Mouse (Mus musculus) adrenal gland, postnatal 36 days (tissue): ENCODE results near the gene Myo1a. TPM values are rescaled to one million over a fixed set of nuclear protein-coding genes. Genes with fewer than 3 reads are reported as not detected.
"Not testable (repeated sequence)": the region's sequence is repeated elsewhere in the genome, so short reads cannot be mapped to it uniquely, and the experiment has no call there.

Experiments
- DNase-seq, 2 experiments: peaks; one replicate each; pipeline ENCODE4 v3.0.0; 2021; ENCODE audit warnings: mixed read lengths in 1 of 2
- long read RNA-seq, 2 experiments: library from polyadenylated mRNA; stranded (forward); transcript quantifications; one replicate each; pipeline ENCODE4 v2.0.0; 2021; ENCODE audit warnings: borderline sequencing depth in 2 of 2
- total RNA-seq, 2 experiments: library from RNA; stranded (reverse); gene quantifications; 2 replicates each; pipeline ENCODE4 v1.2.3; 2021

Myo1a gene
- 10 to 100 TPM in 1 of 2 experiments, under 1 TPM in 1; 0.95 to 13.8 TPM for total RNA-seq
- long read RNA-seq, experiment 1 = 0 reads
- long read RNA-seq, experiment 2, partial matches to known transcripts = 3 of 3 reads
- long read RNA-seq, experiment 2, other reads (novel, unspliced or antisense) = 0 of 3 reads

DNA sequence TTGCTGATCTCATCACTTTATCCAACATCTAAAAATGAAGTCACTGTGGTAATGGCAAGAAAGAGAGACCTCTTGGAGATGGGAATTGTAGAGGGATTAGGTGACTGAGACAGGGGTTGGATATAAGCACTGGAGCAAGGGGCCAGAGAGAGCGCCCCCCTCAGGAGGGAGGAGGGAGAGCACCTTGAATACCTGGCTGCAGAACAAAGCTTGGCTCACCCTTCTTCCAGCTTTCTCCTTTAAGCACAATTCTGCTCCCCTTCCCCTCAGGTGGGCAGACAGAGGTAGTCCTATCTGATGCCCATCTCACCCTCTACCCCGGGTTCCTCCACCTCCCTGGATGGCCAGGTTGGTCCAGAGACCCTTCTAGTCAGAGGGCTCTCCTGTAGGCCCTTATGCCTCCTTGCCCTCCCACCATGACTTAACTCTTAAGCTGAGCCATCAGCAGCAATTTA lies at the start of gene Myo1a:
Gene Myo1a (plus strand): TSS at position 405 of the 455 bp plus-strand sequence.
- no peak for DNase-seq

DNA sequence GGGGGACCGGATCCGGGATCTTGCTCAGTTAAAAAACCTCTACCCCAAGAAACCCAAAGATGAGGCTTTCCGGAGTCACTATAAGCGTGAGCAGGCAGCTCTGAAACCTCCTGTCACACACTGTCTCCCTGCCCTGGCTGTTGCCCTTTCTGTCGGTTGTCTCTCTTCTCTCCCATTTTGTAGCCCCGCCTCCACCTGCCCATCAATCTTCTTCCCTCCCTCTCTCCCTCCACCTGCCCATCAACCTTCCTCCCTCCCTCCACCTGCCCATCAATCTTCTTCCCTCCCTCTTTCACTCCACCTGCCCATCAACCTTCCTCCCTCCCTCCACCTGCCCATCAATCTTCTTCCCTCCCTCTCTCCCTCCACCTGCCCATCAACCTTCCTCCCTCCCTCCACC lies 47.4 kb upstream of the Myo1a start:
- DNase-seq = not testable (repeated sequence)

DNA sequence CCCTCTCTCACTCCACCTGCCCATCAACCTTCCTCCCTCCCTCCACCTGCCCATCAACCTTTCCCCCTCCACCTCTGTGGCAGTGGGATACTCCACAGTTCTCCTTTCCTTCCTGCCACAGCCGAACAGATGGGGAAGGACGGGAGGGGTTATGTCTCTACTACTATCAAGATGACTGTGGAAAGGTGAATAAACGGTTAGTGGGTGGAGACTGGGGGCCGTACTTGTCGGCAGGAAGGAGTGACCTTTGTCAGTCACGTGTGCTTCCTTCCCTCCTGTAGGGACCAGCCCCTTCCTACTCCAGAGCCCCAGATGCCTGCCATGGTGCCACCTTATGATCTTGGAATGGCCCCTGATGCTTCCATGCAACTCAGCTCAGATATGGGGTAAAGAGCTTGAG lies 46.9 kb upstream of the Myo1a start:
- no peak for DNase-seq

DNA sequence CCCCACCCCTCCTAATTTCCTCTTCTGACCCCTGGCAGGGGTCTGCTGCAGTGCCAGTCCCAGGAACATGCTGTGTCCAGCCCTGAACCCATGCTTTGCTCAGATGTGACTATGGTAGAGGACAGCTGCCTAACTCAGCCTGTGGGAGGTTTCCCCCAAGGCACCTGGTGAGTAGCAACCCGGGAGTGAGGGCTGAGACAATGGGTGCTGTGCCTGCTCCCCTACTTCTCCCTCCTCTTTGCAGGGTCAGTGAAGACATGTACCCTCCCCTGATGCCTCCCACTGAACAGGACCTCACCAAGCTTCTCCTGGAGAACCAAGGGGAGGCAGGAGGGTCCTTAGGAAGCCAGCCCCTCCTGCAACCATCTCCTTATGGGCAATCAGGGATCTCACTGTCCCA lies 45.4 kb upstream of the Myo1a start:
- no peak for DNase-seq

DNA sequence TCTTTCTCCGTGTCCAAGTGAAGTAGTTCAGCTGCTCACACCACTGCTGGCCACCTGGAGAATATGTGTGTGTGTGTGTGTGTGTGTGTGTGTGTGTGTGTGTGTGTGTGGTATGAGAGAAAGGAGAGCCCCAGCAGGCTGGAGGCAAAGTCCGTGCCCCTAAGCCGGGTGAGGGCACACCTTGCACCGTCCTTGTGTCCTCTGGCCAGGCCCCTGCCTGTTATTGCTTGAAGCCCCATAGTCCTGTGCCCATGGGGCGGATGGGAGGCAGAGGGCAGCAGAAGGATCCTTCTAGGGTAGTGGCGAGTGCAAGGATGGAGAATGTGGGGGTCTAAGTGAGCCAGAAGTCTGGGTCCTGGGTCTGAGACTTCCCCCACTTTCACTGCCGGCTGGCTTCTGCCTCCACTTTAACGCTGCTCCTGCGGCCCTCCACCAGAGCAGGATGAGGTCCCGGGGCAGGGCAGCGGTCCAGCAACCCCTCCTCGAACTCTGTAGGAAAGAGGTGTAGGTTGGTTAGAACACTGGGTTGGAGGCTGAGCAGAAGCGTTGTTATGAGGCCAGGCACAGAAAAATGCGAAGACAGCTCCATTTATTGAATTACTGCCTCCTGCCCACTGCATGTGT lies 43.6 kb upstream of the Myo1a start:
- DNase-seq = peak in 1 of 2 experiments; percentile 55

DNA sequence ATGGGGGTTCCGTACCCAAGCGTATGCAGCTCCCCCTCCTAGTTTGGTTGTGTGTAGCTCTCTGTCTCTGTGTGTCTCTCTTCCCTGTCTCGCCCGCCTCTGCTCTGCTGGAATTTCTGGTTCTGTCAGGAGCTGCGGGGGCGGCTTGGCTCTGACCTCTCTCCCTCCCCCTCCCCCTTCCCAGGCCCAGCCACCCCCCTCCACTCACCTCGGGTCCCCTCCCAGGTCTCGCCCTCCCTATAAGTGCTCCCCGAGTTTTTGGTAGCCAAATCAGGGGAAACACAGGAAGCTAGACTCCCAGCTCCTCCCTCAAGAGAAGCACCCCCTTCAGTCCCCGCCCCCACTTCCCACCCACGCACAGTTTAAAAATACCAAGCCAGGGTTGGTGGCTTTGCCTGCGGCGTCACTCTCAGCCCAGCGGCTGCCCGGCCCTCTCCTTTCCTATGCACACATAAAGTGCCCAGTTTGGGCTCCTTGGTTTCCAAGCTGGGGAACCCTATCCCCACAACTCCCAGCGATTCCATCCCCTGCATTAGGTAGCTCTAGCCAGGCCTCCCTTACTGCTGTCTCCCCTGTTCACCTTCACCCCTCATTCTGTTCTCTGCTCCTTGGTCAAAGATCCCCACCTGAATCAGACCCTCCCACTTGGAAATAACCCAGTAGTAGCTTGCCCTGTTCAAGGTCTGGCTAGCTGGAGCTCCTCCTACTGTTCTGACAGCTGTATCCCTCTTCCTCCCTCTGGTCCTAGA lies 42.9 kb upstream of the Myo1a start:
- DNase-seq = peak; percentile 82 to 87

DNA sequence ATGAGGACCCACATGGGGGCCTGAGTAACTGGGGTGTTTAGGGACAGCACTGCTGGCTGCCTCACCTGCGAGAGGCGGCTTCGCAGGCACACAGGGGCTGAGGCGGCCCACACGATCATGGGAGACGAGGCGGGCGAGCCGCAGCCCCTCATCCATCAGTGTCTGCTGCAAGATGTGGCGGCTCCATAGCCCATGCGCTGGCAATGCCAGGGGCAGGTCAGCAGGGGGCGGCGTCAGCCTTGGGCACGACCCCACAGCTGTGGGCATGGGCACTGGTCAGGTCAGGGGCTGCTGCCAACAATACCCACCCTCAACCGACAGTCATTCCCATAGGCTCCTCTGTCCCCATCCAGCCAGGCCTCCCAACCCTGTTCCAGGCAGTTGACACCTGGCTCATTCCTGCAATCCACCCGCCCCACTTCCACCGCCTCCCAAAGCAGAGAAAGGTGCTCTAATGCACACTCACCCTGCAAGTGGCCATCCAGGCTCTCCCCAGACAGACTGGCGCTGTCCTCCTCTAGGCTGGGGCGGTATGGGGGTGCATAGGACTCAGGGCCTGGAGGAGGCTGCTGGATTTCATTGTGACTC lies 42.2 kb upstream of the Myo1a start:
- peak; percentile 55 to 64 for DNase-seq

DNA sequence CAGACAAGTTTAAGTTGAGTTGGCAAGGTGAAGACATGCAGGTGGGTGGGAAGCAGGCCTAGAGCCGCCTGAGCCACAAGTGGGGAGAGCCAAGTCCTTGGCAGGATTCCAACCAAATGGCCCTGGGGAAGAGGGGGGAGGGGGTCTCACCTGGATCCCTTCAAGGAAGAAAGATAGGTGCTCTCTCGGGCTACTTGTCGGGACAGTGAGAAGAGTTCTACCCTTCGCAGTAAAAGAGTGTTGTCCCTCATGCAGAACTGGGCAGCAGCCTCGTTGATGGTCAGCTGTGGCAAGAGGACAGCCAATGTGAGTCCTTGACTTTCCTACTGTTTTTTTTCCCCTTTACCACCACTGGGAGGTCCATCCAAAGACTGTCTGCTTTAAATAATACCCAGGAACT lies 41.4 kb upstream of the Myo1a start:
- no peak for DNase-seq

DNA sequence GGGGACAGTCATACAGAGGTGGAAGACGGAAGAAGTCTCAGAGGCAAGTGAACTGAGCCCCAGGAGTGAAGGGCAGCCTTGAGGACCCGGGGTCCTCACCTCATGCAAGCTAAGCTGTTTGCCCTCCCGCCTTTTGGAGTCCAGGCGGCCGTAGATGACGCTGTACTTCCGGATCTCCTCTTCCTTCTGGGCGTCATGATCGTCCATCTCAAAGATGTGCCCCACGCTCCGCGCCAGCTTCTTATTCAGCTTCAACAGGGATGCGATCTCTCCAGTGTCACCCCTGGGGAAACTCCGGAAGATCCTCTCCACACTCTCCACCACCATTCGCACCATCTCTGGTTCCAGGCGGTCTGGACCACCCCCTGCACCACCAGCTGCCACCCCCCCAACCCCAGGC lies 40.8 kb upstream of the Myo1a start:
- DNase-seq = no peak

DNA sequence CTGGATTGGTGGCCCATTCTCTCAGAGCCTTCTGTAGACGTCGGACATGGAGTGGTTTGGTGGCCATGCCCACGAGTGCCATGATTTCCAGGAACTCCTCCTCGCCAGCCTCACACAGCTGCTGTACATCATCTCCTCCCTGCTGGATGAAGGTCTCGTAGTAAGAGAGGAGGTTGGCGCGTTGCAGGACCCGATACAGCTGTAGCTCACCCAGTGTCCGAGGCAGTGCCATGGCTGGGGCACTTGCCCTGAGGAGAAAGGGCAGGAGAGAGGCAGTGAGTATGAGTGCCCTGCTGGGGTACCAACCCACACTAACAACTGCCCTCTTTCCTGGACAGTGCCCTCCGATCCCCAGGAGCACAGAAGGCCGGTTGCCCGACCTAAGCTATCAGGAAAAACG lies 40.1 kb upstream of the Myo1a start:
- no peak for DNase-seq

DNA sequence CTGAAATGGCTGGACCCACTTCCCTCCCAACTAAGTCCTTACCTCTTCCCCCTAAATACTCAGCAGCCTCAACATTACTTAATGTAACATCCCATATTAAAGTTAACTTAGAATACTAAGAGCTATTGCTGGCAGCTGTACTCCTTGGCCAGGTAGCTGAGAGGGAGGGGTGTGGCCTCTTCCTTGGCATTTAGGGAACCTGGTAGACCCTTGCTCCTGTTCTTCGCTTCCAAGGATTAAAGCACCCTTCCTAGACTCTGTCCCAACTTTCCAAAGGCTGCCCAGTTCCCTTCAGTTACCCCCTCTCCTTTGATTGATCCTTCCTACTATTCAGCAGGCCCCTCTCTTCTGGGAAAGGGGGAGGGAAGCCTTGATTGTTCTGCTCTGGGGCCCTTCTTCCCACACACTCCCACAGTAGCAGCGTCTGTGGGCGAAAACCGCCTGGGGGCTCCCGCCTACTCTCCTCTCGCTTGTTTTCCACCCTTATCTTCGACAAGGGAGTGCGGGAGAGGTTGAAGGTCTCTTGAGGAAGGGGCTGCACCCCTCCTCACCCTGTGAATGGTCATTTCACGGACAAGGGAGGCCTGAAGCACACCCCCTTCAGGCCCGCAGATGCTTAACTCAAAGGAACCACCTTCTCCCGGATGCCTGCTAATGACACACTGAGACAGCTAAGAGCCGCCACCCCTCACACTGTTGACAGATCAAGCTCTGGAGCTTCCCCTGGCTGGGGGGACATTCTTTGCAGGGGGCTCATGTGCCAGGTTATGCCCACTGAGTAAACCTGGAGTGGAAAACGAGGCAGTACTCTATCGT lies 39.4 kb upstream of the Myo1a start:
- DNase-seq = no peak

DNA sequence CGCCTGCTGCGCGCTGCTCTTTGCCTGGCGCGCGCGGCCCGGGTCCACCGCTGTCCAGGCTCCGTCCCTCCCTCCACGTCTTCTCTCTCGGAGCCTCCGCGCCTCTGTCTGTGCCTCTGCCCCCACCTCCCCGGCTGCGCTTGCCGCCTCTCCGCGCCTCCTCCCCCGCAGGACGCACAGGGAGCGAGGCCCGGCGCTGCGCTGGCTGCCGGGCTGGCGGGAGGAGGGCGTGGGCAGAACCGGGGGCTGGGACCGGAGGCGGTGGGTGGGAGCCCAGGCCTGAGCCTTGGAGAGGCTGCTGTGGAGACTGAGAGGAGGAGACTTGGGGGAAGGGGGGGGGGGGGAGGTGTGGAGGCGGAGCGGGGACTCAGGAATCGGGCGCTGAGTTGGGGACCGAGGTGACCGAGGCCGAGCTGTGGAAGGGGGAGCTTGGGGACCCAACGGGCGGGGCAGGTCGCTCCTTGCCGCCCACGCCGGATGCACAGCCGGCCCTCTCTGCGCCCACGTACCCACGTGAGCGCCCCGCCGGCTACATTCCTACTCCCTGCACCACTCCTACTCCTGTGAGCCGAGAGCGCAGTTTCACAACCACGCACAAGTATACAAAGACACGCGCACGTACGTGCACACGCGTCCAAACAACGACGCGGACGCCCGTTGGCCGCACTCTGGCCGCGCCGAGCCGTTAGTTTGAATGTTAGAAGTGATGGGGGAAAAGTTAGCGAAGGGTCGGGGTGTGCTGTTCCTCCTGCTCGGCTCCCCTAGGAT lies 38.3 kb upstream of the Myo1a start, which contains the start of gene Nemp1:
Gene Nemp1 (plus strand): TSS at position 401 of the 768 bp plus-strand sequence.
- peak; percentile 94 for DNase-seq

DNA sequence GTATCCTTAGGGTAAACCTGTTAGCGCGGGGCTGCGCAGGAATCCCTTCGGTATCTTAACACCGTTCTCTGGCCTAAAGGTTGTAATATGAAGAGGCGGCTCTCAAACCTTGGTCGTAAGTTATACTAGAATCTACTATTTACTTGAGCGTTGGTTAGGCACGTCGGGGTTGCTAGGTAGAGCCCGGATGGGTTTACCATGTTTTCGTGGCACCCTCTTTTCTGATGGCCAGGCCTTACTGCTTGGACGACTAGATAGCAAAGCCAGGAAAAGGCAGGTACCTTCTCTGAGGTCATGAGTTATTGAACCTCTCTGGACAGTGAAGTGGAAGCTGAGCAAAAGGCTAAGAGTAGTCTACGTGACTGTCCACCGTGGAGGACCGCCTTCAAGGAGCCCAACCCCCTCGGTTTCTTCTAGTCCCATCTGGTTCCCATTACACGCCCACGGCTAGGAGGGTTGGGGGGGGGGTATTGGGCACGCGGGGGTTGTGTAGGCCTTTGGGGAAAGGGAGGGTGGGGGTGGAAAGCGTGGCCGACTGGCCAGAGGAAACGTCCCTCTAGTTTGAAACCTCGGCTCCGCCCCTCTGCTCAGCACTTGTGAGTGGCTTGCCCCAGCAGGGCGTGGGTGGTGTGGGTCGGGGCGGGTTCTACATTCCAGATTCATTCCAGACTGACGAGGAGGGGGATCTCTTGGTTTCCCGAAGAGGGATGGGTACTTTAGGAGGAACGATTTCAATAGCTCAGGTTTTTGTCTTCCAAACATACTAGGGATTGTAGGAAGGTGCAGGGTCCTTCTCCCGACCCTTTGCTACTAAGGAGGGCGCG lies 37.5 kb upstream of the Myo1a start:
- peak; percentile 91 to 94 for DNase-seq

DNA sequence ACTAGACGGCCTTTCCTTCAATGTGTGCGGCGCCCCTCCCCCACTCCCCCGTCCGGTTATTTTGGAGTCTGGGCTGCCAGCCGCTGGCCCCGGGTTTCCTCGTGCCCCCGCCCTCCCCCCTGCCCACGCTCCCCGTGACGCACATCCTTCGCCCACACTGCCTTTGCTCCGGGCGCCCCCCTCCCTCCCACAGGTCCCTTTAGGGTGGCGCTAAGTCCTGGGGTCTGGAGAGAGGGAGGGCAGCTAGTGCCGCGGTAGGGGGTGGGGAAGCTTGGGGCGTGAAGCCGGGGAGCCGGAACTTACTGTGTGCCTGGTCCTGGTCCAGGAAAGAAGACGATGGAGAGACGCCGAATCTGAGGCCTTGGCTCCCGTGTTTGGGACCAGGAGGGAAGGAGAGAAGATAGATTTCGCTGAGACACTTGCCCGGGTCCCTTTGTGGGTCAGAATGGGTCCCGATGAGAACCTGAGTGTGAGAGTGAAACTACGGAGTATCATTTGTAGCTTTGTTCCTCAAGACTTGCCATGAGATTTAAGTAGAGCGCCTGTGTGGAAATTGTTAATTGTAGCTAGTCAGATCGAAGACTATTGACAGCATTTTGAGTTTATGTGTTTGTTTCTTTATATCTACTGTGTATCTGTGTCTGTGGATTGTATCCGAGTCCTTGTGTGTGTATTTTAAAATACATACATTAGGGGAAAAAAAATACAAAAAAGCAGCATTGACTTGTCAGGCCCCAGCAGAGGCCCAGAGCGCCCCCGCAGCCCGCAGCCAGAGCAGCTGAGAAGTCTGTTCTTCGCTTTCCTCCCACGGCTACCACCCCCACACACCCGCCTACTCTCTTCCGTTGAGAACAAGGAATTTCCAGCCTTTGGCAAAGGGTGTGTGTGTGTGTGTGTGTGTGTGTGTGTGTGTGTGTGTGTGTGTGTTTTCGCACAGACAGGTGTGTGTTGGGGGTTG lies 36.6 kb upstream of the Myo1a start, which contains the start of gene Nab2:
Gene Nab2 (minus strand): TSS at position 476 of the 958 bp plus-strand sequence.
- peak; percentile 80 to 90 for DNase-seq

DNA sequence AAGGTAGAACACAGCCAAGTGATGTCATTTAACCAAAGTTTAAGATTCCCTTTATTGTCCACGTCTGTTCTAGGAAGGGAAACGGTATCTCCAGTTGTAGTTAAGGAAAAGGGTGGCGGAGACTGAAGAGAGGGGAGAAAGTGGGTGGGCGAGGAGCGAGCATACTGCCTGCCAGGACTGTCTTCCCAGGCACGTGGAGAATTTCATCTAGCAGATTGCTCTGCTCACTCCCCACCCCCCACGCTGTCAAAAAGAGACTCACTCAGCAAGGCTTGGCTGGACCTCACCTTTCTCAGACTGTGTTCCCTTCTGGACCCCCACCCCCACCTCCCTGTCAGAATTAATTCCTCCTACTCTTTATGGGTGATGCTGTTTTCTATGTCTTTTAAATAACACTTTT lies 35.8 kb upstream of the Myo1a start:
- DNase-seq = no peak

DNA sequence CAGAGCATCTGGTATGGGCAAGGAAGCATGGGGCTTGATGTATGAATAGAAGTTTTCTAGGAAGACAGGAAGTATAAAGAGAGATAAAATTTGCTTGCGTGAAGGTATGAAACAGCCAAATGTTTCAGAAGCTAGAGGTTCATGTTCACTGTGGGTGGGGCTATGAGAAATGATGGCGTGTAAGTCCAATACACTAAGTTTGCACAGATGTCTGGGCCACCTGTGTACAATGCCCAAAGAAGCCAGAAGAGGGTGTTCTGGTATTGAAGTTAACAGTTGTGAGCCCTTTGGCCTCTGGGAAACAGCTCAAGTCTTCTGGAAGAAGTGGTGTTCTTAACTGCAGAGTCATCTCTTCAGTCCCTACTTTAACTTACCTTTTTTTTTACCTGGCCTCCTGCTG lies 34.8 kb upstream of the Myo1a start:
- DNase-seq = no peak

DNA sequence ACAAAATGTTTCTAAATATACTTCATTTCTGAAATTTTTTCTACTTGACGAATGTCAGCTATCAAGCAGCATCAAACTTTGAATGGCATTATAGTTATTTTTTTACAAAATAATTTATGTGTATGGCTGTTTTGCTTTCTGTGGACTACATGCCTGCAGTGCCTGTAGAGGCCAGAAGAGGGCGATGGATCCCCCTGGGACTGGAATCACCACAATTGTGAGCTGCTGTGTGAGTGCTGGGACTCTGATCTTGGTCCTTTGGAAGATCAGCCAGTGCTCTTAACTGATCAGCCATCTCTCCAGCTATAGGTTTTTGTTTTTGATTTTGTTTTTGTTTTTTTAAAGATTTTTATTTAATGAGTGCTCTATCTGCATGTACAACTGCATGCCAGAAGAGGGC lies 33.7 kb upstream of the Myo1a start:
- peak; percentile 50 to 56 for DNase-seq

DNA sequence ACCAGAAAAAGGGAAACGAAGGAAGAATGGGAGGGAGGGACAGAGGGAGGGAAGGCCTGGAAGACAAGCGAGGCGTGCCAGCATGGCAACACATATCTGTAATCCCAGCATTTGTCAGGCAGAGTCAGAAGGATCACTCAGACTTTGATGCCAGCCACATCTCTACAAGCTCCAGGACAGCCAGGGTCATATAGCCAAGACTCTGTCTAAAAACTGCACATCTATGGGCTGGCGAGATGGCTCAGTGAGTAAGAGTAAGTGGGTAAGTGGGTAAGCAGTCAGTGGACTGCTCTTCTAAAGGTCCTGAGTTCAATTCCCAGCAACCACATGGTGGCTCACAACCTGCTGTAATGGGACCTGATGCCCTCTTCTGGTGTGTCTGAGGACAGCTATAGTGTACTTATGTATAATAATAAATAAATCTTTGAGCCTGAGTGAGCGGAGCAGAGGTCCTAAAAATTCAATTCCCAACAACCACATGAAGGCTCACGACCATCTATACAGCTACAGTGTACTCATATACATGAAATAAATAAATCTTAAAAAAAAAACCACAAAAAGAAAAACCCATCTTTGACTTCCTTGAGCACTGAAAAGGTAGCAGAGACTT lies 30.8 kb upstream of the Myo1a start:
- no peak for DNase-seq
